Mouse (Mus musculus) gastrocnemius, postnatal 25 days (tissue): ENCODE data around the gene Edem3. TPM values are rescaled to one million over a fixed set of nuclear protein-coding genes. Genes with fewer than 3 reads are reported as not detected.
"Not testable (repeated sequence)": the region's sequence is repeated elsewhere in the genome, so short reads cannot be mapped to it uniquely, and the experiment has no call there.

Experiments
- DNase-seq: peaks from one replicate; pipeline ENCODE4 v3.0.0; 2022
- total RNA-seq, 2 experiments: library from RNA; stranded (reverse); gene quantifications; 1 replicate in 1 of 2; 2 replicates in 1 of 2; pipeline ENCODE4 v1.2.3; 2021

The Edem3 gene
- total RNA-seq, 2 experiments from 2014 or later, result 19.7 to 21.1 TPM

DNA sequence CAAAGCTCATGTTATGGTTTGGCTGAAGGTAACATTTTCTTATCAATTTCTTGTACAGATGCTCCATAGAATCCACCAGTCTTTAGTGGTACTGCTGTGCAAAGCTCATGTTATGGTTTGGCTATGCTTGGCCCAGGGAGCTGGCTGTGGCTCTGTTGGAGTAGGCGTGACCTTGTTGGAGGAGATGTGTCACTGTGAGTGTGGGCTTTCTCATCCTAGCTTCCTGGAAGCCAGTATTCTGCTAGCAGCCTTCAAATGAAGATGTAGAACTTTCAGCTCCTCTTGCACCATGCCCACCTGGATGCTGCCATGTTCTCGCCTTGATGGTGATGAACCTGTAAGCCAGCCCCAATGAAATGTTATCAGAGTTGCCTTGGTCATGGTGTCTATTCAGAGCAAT, 5.3 kb upstream of the Edem3 start:
- DNase-seq, result not testable (repeated sequence)

DNA sequence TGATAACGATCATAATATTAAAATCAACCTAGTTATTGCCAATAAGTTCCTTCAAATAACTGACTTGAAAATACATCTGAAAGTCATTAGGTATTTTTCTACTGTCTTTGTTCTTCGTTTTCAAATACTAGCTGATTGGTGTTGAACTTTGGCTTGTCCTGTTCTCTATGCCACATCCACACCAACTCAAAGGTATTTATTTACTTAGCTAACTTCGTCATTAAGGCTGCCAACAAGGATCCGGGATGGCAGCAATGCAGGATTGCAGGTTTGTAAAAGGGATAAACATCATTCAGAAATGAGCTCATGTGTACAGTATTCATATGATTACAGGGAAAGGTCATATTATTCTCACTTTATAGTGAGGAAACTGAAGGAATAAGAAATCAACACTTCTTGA, 2.2 kb upstream of the Edem3 start:
- DNase-seq, result no peak

DNA sequence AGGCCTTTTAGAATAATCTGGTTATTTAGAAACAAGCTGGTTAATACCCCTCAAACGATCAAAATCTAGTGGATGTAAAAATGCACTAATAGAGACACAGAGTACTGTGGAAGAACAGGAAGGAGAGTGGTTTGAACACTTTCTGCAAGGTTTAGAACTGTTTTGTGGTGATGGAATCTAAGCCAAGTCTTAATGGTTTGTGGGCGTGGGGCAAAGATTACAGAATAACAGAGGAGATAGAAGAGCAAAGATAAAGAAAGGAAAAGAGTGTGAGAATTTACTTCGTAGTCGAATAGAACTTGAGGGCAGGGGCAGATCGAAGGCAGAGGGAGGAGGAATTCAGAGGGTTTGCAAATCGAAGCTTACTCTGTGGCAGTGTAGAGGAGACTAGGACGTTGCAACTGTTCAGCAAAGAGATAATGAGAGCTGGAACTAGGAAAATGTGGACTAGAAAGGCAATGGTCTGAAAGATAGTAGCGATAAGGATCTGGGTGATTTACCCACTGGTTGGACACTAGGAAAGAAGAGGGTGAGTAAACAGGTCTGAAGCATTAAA, 1.7 kb upstream of the Edem3 start:
- DNase-seq, result no peak

DNA sequence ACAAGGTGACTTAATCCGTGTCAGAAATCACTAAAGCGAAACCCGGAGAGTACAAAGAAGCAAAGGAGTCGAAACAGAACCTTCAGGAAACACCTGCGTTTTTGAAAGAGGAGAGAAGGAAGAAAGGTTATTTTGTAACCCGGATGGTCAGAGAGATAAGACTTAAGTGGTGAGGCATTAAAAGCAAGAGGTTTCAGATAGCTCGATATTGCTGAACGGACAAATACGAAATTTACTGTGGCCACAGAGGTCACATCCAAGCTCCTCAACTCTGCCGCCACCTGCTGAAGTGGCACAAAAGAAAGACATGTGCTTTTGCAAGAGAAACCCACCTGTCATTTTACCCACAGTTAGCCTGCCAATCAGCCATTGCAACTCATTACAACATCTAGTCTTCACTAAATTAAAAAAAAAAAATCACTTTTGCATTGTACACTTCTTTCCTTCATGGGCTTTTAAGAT, 1.1 kb upstream of the Edem3 start:
- DNase-seq, result no peak

DNA sequence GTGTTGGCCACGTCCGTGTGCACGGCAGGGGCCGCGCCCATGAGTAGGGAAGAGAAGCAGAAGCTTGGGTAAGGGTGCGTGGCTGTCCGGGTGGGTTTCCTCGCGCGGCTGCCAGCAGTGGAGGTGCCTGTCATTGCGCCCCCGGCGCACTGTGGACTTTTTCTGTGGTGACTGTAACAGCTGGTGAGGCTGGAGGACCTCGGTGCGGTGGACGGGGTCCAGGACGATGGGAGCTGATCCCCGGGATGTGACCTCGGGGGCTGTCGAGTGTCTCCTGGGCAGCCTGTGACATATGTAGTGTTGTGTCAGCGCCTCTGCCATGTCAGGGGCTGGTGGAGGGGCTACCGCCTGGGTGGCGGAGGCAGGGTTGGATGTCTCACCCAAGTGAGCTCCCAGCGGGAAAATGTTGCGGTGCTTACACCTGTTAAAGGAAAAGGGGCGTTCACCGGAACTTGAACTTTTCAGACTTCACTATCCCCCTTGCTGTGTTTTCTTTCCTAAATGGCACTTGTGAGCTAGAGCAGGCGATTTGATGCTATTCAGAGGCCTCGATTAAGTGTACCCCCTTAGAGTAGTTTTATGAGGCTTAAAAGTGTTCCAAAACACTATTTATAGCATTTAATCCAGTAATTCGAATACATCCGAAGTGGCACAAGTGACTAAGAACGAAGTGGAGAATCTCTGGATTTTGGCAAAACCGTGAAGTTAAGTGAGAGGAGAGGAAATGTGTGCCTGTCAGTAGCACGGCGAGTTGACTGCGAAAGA, 671 bp downstream of the Edem3 start:
- peak; percentile 49 for DNase-seq

DNA sequence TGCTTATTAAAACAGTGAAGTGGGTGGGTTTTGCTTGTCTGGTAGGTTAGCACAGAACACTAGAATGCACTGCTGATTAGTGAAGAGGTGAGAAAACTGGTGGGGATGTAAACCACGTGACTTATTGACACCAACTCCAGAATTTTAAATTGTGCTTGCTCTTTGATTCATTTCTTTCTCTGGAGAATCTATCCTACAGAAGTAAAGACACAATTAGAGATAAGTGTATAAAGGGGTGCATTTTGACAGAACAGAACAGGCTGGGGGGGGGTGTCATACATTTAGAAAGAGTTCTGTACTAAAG, 1.2 kb downstream of the Edem3 start:
- DNase-seq, result no peak

DNA sequence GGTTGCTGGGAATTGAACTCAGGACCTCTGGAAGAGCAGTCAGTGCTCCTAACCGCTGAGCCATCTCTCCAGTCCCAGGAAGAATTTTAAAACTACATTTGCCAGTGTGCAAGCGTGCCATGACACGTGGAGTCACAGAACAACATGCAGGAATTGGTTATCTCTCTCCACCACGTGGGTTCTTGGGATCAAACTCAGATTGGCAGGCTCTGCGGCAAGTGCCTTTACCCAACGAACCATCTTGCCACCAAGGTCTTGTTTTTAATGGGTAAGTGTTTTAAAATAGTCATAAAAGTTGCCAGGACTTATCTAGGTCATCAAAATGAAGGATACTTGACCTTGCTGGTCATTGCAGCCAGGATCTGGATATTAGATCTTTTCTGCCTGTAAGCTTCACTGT, 3.1 kb downstream of the Edem3 start:
- no peak for DNase-seq

DNA sequence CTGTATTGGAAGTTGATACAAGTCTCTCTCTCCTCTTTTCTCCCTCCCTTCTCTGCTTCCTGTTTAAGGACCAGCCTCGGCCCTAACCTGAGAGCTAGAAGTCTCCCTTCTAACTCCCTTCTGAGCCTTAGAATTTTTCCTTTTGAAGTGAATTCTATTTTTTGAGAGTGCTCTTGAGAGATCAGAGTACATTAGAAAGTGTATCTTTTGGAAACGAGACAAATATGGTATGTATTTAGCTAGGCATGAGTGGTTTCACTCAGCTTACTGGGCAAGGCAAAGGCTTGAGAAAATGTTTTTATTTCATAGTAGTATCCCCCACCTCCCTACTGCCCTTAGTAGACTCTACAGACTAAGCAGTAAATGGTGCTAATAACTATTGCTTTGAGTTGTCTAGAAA, 3.8 kb downstream of the Edem3 start:
- no peak for DNase-seq

DNA sequence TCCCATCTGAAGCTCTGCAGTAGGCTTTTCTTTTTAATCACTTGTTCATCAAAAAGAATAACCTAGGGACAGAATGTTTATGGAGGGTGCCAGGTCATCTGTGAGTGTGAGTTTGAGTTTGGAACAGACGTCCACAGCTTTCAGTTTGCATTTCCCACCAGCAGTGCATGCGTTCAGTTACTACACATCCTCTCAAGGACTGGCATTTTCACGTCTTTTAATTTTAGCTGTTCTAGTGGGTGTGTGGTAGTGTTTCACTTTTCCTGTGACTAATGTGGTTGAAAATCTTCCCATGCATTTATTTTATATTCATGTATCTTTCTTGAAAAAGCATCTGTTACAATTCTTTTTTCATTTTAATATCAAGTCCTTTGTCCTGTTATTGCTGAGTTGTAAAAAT, 9.1 kb downstream of the Edem3 start:
- DNase-seq, result no peak

DNA sequence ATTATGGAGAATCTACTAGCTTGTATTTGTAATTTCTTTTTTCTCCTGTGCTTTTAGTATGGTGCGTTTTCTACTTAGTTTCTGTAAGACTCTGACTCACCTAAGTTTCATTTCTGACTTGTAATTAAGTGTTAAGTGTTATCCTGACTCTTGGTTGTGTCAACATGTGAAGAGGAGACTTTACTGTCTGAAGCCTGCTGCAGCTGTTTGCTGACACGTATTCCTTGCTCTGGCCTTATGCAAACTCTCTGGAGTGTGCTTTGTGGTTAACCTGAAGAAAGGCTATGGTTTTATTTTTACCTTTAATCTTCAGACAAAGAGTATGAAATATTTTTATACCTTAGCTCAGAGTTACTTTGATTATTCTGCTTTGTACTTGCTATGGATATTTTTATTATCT, 11.0 kb downstream of the Edem3 start:
- DNase-seq, result no peak

DNA sequence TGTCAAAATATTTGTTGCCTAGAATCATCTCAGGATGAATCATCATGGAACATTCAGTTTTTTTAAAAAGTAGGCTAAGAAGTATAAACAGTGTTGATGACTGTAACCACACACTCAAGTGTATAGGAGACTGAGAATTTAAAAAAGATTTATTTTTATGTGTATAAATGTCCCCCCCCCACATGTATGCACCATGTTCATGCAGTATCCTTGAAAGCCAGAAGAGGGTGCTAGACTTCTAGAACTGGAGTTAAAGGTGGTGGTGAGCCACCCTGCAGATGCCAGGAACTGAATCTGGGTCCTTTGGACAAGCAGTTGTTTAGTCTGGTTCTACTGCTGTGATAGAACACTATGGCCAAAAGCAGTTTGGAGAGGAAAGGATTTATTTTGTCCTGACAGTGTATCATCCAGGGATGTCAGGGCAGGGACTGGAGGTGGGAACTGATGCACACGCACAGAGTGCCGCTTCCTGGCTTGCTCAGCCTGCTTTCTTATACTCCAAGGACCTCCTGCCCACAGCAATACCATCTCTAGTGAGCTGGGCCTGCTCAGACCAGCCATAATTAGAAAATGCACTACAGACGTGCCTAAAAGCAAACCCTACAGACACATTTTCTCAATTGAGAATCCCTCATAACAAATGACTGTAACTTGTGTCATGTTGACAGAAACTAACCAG, 11.9 kb downstream of the Edem3 start:
- no peak for DNase-seq

DNA sequence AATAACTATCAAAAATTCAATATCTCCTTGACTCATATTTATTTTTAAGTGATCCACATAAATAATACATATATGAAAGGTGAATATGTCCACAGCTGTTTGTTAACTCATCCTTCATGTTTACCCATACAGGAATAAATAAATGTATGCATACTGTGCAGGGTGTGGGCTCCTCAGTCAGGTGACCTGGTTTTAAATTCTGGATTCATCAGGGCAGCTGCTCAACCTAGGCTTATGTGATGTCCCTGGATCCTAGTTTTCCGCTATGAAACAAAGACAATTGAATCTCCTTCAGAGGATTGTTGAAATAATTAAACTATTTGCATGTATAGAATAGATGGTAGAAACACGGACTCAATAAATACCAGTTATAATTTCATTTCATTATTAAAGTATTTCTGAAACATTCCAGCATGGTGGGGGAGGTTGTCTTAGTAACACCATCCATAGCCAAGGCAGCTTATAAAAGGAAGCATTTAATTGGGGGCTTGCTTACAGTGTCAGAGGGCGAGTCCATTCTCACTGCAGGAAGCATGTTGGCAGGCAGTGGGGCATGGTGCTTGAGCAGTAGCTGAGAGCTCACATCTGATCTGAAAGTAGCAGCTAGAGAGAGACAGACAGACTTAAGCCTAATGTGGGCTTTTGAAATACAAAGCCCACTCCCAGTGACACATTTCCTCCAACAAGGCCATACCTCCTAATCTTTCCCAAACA, 14.2 kb downstream of the Edem3 start:
- DNase-seq, result no peak

DNA sequence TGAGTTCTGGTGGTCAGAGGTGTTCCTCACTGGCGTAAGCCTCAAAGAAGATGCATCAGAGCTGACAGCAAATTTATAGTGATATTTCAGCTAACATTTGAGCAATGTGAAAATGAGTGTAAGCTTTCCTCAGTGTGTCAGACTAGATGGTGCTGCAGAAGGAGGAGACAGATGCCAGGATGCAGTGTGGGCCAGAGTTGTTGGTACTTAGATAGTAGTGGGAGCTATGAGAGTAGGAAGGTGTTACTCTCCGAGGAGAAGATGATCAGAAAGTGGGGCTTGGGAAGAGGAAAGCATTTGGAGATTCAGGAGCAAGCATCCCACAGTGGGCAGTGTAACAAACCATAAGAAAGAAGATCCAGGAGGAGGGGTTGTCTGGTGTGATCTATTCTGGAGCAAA, 22.4 kb downstream of the Edem3 start:
- DNase-seq, result no peak

DNA sequence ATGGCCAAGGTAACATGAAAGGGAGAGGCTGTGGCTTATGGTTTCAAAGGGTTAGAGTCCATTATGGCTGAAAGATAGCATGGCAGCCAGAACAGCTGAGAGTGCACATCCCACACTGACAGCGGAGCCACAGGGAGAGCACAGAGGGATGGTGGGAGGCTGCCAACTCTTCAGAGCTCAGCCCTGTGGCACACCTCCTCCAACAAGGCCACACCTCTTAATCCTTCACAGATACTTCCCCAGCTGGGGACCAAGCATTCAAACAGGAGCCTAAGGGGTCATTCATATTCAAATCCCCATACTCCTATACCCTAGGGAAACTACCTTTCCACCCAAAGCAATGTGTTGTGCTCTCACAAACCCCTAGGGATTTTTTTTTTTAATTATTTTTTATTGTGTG, 23.4 kb downstream of the Edem3 start:
- DNase-seq, result no peak

DNA sequence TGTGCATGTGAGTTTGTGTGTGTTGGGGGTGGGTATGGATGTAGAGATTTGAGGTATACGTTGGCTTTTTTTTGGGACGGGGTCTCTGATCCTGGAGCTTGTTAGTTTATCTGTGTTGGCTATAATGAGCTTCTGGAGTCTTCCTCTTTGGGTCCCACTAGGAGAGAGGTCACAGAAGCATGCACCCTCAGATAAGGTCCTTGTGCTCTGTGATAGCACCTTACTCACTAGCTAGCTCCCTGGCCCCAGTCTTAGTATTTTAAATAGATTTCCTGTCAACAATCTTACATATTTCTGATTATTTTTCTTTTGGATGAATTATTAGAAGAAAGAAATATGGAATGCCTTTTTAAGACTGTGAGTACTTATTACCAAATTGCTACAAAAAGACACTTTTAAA, 24.1 kb downstream of the Edem3 start:
- no peak for DNase-seq

DNA sequence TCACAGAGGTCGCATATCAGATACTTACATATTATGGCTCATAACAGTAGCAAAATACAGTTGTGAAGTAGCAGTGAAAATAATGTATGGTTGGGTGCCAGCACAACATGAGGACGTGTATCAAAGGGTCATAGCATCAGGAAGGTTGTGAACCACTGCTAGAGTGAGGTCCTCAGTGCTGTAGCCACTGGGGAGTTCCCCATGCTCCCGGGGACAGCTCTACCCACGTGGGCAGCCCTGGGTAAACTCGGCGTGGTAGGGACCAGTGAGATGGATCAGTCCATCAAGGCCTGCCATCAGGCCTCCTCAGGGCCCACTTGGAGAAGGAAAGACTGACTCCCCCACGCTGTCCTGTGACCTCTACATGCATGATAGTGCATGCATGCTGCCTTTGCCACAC, 26.3 kb downstream of the Edem3 start:
- DNase-seq, result no peak

DNA sequence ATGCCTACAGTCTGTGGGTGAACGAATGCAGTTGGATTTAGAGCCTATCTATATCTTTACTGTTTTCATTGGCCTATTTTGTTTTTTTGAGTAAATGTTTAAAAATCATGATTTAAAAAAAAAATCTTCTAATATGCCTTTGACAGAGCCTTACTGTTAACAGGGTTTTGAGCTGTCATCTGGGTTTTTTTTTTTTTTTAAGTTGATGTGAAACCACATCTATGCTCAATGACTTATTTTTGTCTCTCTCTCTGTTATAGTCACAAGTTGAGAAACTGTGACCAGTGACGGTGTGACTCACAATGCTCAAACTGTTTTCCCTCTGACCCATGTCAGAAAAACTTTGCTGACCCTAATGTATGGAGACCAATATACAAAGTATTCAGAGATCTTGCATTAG, 28.2 kb downstream of the Edem3 start:
- DNase-seq, result no peak

DNA sequence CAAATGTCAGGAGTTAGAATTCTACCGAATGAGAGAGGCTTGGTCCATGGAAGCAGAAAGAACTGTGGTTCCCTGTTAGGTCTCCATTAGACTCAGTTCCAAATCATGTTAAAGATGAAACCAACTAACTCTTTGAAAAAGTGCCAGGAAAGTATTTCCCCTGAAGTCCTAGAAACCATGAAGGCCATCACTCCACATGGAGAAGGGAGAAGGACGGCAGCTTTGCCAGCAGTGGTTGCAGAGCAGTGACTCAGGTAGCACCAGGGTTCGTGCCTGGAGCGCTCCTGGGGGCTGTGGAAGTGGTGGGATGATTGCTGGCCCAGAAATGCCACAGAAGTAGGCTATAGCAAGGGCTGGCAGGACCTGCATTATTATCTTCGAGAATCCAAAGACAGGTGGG, 31.2 kb downstream of the Edem3 start:
- no peak for DNase-seq

DNA sequence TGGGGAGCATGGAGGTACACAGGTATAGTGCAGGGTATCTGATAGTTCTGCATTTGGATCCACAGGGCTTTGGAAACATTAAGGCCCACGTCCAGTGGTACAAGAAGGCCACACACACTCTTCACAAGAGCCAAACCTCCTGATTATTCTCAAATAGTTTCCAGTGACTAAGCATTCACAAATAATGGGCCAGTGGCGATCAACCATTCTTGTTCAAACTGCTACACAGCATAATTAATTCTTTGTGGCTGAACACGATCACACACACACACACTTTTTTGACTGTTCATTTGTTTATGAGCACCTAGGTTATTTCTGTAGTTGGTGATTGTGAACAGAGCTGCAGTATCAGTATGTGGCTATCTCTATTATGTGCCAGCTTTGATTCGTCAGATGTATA, 34.0 kb downstream of the Edem3 start:
- no peak for DNase-seq

DNA sequence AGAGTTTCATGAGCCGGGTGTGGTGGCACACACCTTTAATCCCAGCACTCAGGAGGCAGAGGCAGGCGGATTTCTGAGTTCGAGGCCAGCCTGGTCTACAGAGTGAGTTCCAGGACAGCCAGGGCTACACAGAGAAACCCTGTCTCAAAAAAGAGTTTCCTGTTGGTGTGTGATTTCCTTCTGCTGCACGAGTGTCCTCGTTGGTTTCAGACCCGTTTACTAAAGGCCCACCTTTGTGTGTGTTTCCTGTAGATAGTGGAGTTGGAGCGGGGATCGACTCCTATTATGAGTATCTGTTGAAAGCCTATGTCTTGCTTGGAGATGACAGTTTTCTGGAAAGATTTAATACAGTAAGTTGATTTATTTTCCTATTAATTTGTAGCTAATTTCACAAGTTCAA, 36.9 kb downstream of the Edem3 start:
- not testable (repeated sequence) for DNase-seq

DNA sequence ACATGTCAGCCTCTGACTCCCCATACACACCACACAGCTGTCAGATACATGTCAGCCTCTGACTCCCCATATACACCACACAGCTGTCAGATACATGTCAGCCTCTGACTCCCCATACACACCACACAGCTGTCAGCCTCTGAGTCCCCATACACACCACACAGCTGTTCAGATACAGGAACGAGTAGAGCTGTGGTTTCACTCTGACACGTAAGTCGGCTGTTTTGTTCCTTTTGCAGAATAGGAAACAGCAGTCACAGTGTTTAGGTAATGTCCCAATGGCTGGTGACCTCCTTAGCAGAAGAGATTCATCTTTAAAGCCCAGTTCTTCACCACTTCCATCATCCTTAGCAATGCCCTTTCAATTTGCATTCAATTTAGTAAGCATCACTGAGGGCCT, 47.6 kb downstream of the Edem3 start:
- not testable (repeated sequence) for DNase-seq

DNA sequence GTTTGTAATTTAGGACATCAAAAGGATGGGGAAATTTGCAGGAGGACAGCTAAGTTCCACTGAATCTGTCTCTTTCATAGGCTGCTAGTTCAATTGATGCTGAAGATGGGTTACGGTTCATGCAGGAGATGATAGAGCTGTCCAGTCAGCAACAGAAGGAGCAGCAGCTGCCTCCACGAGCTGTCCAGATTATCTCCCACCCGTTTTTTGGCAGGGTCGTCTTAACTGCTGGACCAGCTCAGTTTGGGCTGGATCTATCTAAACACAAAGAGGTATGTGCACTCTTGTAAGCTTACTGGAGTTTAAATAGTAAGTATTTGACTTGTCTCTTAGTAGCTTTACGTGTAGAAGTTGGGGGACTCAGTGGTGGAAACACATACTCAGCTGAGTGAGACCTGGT, 52.1 kb downstream of the Edem3 start:
- no peak for DNase-seq
